Mouse (Mus musculus) heart, postnatal 0 days (tissue): Measurements from ENCODE around the gene D630039A03Rik. TPM values are rescaled to one million over a fixed set of nuclear protein-coding genes. Genes with fewer than 3 reads are reported as not detected.
A peak's percentile ranks its signal among the peaks of the same experiment; 100 is the strongest.

Source experiments
- ATAC-seq: fragments of 200-750 bp; cut with Nextera tagmentation; 2 replicates; pipeline ENCODE4 v1.8.0; 2017; ENCODE audit warnings: low read depth, moderate number of reproducible peaks, moderate library complexity; ENCODE audit not compliant: insufficient read depth
- DNase-seq: peaks from one replicate; pipeline ENCODE4 v3.0.0-alpha.2; 2016; ENCODE audit warnings: low spot score
- H3K27ac ChIP-seq: fragments of 300-500 bp; sonication (generic); 2 replicates; pipeline ENCODE4 v1.5.1; 2014; ENCODE audit warnings: low read depth, mild to moderate bottlenecking
- H3K27me3 ChIP-seq: fragments of 300-500 bp; sonication (generic); 2 replicates; pipeline ENCODE4 v1.6.1; 2014; ENCODE audit warnings: low read length, mixed read lengths; ENCODE audit not compliant: control insufficient read depth, insufficient read depth
- H3K36me3 ChIP-seq: fragments of 300-500 bp; sonication (generic); replicated peaks from 2 replicates; pipeline ENCODE4 v1.6.1; 2014; ENCODE audit warnings: low read length, mixed read lengths; ENCODE audit not compliant: control insufficient read depth, insufficient read depth
- H3K4me1 ChIP-seq: fragments of 300-500 bp; sonication (generic); 2 replicates; pipeline ENCODE4 v1.6.1; 2014; ENCODE audit warnings: antibody characterized with exemption; ENCODE audit not compliant: control insufficient read depth, insufficient read depth
- H3K4me2 ChIP-seq: fragments of 300-500 bp; sonication (generic); 2 replicates; pipeline ENCODE4 v1.6.1; 2014; ENCODE audit warnings: low read depth, mild to moderate bottlenecking, low read length, moderate library complexity
- H3K4me3 ChIP-seq: fragments of 300-500 bp; sonication (generic); 2 replicates; pipeline ENCODE4 v1.5.1; 2014; ENCODE audit warnings: low read depth, low read length
- H3K9ac ChIP-seq: fragments of 300-500 bp; sonication (generic); replicated peaks from 2 replicates; pipeline ENCODE4 v1.6.1; 2014; ENCODE audit warnings: low read depth, low read length, mixed read lengths
- H3K9me3 ChIP-seq: fragments of 300-500 bp; sonication (generic); replicated peaks from 2 replicates; pipeline ENCODE4 v1.6.1; 2016; ENCODE audit warnings: low read length; ENCODE audit not compliant: control insufficient read depth
- CTCF ChIP-seq: IDR thresholded peaks from 2 replicates; pipeline ENCODE4 v1.5.1; 2016; ENCODE audit warnings: antibody characterized with exemption, control low read depth, low read depth
- EP300 ChIP-seq: IDR thresholded peaks from 2 replicates; pipeline ENCODE4 v1.6.1; 2016; ENCODE audit warnings: antibody characterized with exemption, low read depth
- WGBS: fragments of 180-500 bp; shearing (Covaris S2); extraction: QIAGEN DNeasy Blood & Tissue Kit; methylation state at CpG from one replicate; pipeline ENCODE4 v1.1.7; 2014; 5-methylcytosine and 5-hydroxymethylcytosine counted together
- polyA plus RNA-seq: library from polyadenylated mRNA; unstranded; fragments of >200 nt; fragmentation: Nextera tagmentation; extraction: Ambion mirVana; gene quantifications from 2 replicates; pipeline ENCODE4 v1.2.1, GENCODE M21; 2015
- total RNA-seq: library from RNA; depleted of rRNA; stranded (reverse); fragments of >200 nt; gene quantifications from 2 replicates; pipeline ENCODE4 v1.2.3, GENCODE M21; 2014; ENCODE audit warnings: low replicate concordance

Gene D630039A03Rik
- total and polyA plus RNA-seq, 2 experiments from 2014 or later, result 0.08 TPM; not detected in 1

- Histone ChIP-seq H3K4me3 (no peak overlapping the region), H3K27me3 (no peaks in the 10 kb centered on the region), H3K27ac (no peak overlapping the region), H3K4me2 (no peak overlapping the region), H3K36me3 (no peaks in the 10 kb centered on the region), H3K9ac (no peak overlapping the region), H3K4me1 (no peaks in the 10 kb centered on the region), H3K9me3 (no peaks in the 10 kb centered on the region)
- TF ChIP-seq CTCF (no peak), EP300 (no peak)
- 54% methylated on average over 2 of the region's 2 CpGs for WGBS
- ATAC-seq, result no peak
- no peak for DNase-seq
Observed at GRCm38 (mm10) chr4:57906708-57907107, 9.4 kb downstream of the D630039A03Rik start.

- ATAC-seq (no peak), DNase-seq (no peak)
- H3K9me3 ChIP-seq, result no peaks in the 10 kb centered on the region
- no peaks in the 10 kb centered on the region for H3K36me3 ChIP-seq
- TF ChIP-seq CTCF (no peak), EP300 (no peak)
- H3K4me3 ChIP-seq, result no peak overlapping the region
- H3K4me1 ChIP-seq, result no peaks in the 10 kb centered on the region
- H3K4me2 ChIP-seq, result no peak overlapping the region
- no peak overlapping the region for H3K27ac ChIP-seq
- H3K9ac ChIP-seq, result no peak overlapping the region
- H3K27me3 ChIP-seq, result no peaks in the 10 kb centered on the region
- WGBS, result 28% methylated on average over 9 of the region's 9 CpGs
Observed at GRCm38 (mm10) chr4:57904638-57905037, 11.5 kb downstream of the D630039A03Rik start.

GRCm38 (mm10) chr4:57904211-57904610 is 11.9 kb downstream of the D630039A03Rik start:
- Histone ChIP-seq H3K27ac (no peak overlapping the region), H3K4me1 (no peaks in the 10 kb centered on the region), H3K4me3 (no peak overlapping the region), H3K9me3 (no peaks in the 10 kb centered on the region), H3K27me3 (no peaks in the 10 kb centered on the region), H3K4me2 (no peak overlapping the region), H3K9ac (no peak overlapping the region), H3K36me3 (no peaks in the 10 kb centered on the region)
- peak; percentile 92 for TF ChIP-seq CTCF
- TF ChIP-seq EP300, result no peak
- peak; percentile 62; the same call in 1 of the 2 replicates for ATAC-seq
- WGBS, result 5% methylated on average over 5 of the region's 5 CpGs
- peak; percentile 45 for DNase-seq

GRCm38 (mm10) chr4:57902619-57903018 is 13.5 kb downstream of the D630039A03Rik start:
- TF ChIP-seq CTCF, result no peak
- no peak for TF ChIP-seq EP300
- DNase-seq, result no peak
- 77% methylated on average over 5 of the region's 5 CpGs for WGBS

GRCm38 (mm10) chr4:57901210-57901609 is 14.9 kb downstream of the D630039A03Rik start:
- Histone ChIP-seq H3K36me3 (peaks cover 10% of the 10 kb centered on the region), H3K27me3 (no peaks in the 10 kb centered on the region), H3K4me3 (no peak overlapping the region), H3K9me3 (no peaks in the 10 kb centered on the region), H3K9ac (no peak overlapping the region), H3K4me1 (no peaks in the 10 kb centered on the region), H3K27ac (no peak overlapping the region), H3K4me2 (no peak overlapping the region)
- ATAC-seq (peak; percentile 33; the same call in 1 of the 2 replicates), DNase-seq (no peak)
- WGBS, result 16% methylated on average over 4 of the region's 4 CpGs
- peak; percentile 66 for TF ChIP-seq CTCF
- TF ChIP-seq EP300, result no peak

More at GRCm38 (mm10) chr4:57902619-57903018, 13.5 kb downstream of the D630039A03Rik start:
- H3K36me3 ChIP-seq, result peaks cover 2% of the 10 kb centered on the region
- no peak overlapping the region for H3K4me3 ChIP-seq
- no peak overlapping the region for H3K4me2 ChIP-seq
- no peaks in the 10 kb centered on the region for H3K9me3 ChIP-seq
- no peak overlapping the region for H3K27ac ChIP-seq
- H3K4me1 ChIP-seq, result no peaks in the 10 kb centered on the region
- H3K27me3 ChIP-seq, result no peaks in the 10 kb centered on the region
- no peak for ATAC-seq
- no peak overlapping the region for H3K9ac ChIP-seq

- TF ChIP-seq EP300 (no peak), CTCF (no peak)
- ATAC-seq, result no peak
- H3K4me1 ChIP-seq, result no peaks in the 10 kb centered on the region
- no peak for DNase-seq
- no peaks in the 10 kb centered on the region for H3K27me3 ChIP-seq
- H3K9me3 ChIP-seq, result no peaks in the 10 kb centered on the region
- no peak overlapping the region for H3K9ac ChIP-seq
- H3K27ac ChIP-seq, result no peak overlapping the region
- WGBS, result 80% methylated on average over 3 of the region's 3 CpGs
- no peak overlapping the region for H3K4me3 ChIP-seq
- no peak overlapping the region for H3K4me2 ChIP-seq
- peaks cover 37% of the 10 kb centered on the region for H3K36me3 ChIP-seq
Observed at GRCm38 (mm10) chr4:57896631-57897030, 19.5 kb downstream of the D630039A03Rik start.
